Mouse (Mus musculus) lung, embryonic 16.5 days (tissue): Measurements from ENCODE around the gene Mon1b. TPM values are rescaled to one million over a fixed set of nuclear protein-coding genes. Genes with fewer than 3 reads are reported as not detected.

Source experiments
- ATAC-seq: fragments of 200-750 bp; cut with Nextera tagmentation; 2 replicates; pipeline ENCODE4 v1.8.0; 2017; ENCODE audit warnings: low read depth, mild to moderate bottlenecking, moderate library complexity
- H3K27ac ChIP-seq: fragments of 300-500 bp; sonication (generic); 2 replicates; pipeline ENCODE4 v1.5.1; 2014; ENCODE audit warnings: mild to moderate bottlenecking, control low read depth, low read length
- H3K27me3 ChIP-seq: fragments of 300-500 bp; sonication (generic); 2 replicates; pipeline ENCODE4 v1.6.1; 2014; ENCODE audit warnings: low read depth, low read length, mixed read lengths; ENCODE audit not compliant: control insufficient read depth, insufficient read depth
- H3K36me3 ChIP-seq: fragments of 300-500 bp; sonication (generic); 2 replicates; pipeline ENCODE4 v1.6.1; 2014; ENCODE audit warnings: low read length; ENCODE audit not compliant: control insufficient read depth, insufficient read depth
- H3K4me1 ChIP-seq: fragments of 300-500 bp; sonication (generic); replicated peaks from 2 replicates; pipeline ENCODE4 v1.6.1; 2014; ENCODE audit warnings: low read length, mixed read lengths; ENCODE audit not compliant: control insufficient read depth, insufficient read depth
- H3K4me2 ChIP-seq: fragments of 300-500 bp; sonication (generic); 2 replicates; pipeline ENCODE4 v1.6.1; 2014; ENCODE audit warnings: low read depth, low read length, control low read depth
- H3K4me3 ChIP-seq: fragments of 300-500 bp; sonication (generic); 2 replicates; pipeline ENCODE4 v1.5.1; 2014; ENCODE audit warnings: mild to moderate bottlenecking, low read length, control low read depth
- H3K9ac ChIP-seq: fragments of 300-500 bp; sonication (generic); 2 replicates; pipeline ENCODE4 v1.6.1; 2014; ENCODE audit warnings: low read length, control low read depth
- H3K9me3 ChIP-seq: fragments of 300-500 bp; sonication (generic); 2 replicates; pipeline ENCODE4 v1.6.1; 2016; ENCODE audit warnings: low read length; ENCODE audit not compliant: control insufficient read depth
- WGBS: fragments of 180-500 bp; shearing (Covaris S2); extraction: QIAGEN DNeasy Blood & Tissue Kit; methylation state at CpG from one replicate; pipeline ENCODE4 v1.1.7; 2014; 5-methylcytosine and 5-hydroxymethylcytosine counted together
- polyA plus RNA-seq: library from polyadenylated mRNA; unstranded; fragments of >200 nt; fragmentation: Nextera tagmentation; extraction: Ambion mirVana; gene quantifications from 2 replicates; pipeline ENCODE4 v1.2.1, GENCODE M21; 2015

The Mon1b gene
- 7.5 and 10.2 TPM in 2 replicates for polyA plus RNA-seq

- WGBS = under 1% methylated on average over 42 of the region's 42 CpGs
- ATAC-seq = peak; percentile 98
Observed at GRCm38 (mm10) chr8:113634670-113635591, at the start of gene Mon1b. Mon1b (plus strand) TSS chr8:113635587.

DNA sequence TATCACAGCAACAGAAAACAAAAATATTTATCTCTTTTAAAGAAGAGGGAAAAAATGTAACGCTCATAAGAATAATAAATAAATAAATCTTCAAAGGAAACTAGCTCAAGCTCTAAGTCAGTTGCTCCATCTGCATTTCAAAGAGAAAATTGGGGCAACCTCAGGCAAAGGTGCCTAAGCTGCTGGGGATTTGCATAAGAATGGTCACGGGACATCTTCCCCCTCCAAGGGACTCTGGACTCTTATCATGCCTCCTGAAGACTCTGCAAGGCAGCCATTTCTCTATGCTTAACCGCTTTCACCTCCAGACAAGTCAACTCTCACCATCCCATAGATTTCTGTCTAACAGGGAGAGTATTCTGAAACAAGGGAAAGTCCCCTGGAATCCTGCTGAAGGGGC is 37.0 kb upstream of the Mon1b start:
- Histone ChIP-seq H3K36me3 (no peaks in the 10 kb centered on the region), H3K4me1 (no peaks in the 10 kb centered on the region), H3K27ac (no peak overlapping the region), H3K9ac (no peak overlapping the region), H3K4me2 (no peak overlapping the region), H3K9me3 (no peaks in the 10 kb centered on the region), H3K4me3 (no peak overlapping the region), H3K27me3 (no peaks in the 10 kb centered on the region)
- ATAC-seq = no peak
- WGBS = 40% methylated on average over 3 of the region's 3 CpGs

More at GRCm38 (mm10) chr8:113634670-113635591, at the start of gene Mon1b:
- H3K4me1 ChIP-seq = peaks cover 14% of the 10 kb centered on the region
- H3K4me3 ChIP-seq = peak within 1 kb of the TSS; percentile 76
- peaks cover 11% of the 10 kb centered on the region for H3K36me3 ChIP-seq
- H3K27me3 ChIP-seq = no peaks in the 10 kb centered on the region
- H3K4me2 ChIP-seq = peak within 1 kb of the TSS; percentile 96
- H3K9me3 ChIP-seq = no peaks in the 10 kb centered on the region
- peak within 1 kb of the TSS; percentile 98 for H3K27ac ChIP-seq
- H3K9ac ChIP-seq = peak within 1 kb of the TSS; percentile 82

DNA sequence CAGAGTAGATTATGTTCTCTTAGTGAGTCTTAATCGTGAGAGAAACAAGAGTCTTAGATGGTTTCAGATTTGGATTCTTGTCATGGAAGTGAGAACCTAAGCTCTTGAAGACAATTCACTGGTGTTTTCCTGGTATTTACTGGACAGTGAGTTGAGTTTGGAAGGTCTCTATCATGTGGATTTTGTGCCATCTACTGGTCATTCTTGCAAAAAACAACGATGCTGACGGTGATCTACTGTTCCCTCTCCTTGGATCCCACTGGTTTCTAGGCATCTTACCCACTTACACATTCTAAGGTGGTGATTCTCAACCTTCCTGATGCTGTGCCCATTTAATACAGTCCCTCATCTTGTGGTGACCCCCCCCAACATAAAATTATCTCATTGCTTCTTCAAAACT is 2.8 kb upstream of the Mon1b start:
- Histone ChIP-seq H3K9me3 (no peaks in the 10 kb centered on the region), H3K4me1 (peaks cover 13% of the 10 kb centered on the region), H3K4me3 (no peak overlapping the region), H3K27ac (no peak overlapping the region), H3K4me2 (no peak overlapping the region), H3K9ac (no peak overlapping the region), H3K36me3 (no peaks in the 10 kb centered on the region), H3K27me3 (no peaks in the 10 kb centered on the region)
- ATAC-seq = no peak
- WGBS = 6% methylated on average over 3 of the region's 3 CpGs

DNA sequence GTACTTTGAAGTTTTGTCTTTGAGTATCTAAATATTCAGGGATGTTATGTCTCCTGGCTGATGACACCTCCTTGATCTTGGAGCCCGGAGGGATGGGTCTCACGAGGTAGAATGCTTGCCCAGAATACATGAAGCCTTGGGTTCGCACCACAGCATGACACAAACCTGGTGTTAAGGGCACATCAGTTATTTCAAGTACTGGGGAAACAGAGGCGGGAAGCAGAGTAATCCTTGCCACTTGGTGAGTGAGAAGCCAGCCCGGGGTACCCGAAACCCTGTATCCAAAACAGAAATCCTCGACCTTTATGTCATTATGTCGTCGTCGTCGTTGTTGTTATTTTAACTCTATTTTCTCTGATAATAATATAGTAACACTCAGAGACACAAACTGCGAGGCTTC is 1.2 kb upstream of the Mon1b start:
- Histone ChIP-seq H3K27ac (no peak overlapping the region), H3K36me3 (peaks cover 7% of the 10 kb centered on the region), H3K4me3 (peak overlapping the region; percentile 76), H3K27me3 (no peaks in the 10 kb centered on the region), H3K9me3 (no peaks in the 10 kb centered on the region), H3K4me1 (peaks cover 13% of the 10 kb centered on the region), H3K4me2 (peak overlapping the region; percentile 61), H3K9ac (peak overlapping the region; percentile 57)
- WGBS = 19% methylated on average over 12 of the region's 12 CpGs
- ATAC-seq = no peak

GRCm38 (mm10) chr8:113635592-113636279 is 349 bp downstream of the Mon1b start:
- Histone ChIP-seq H3K27ac (peak overlapping the region; percentile 98), H3K4me2 (peak overlapping the region; percentile 96), H3K27me3 (no peaks in the 10 kb centered on the region), H3K9ac (peak overlapping the region; percentile 82), H3K9me3 (no peaks in the 10 kb centered on the region), H3K4me3 (peak overlapping the region; percentile 76), H3K36me3 (peaks cover 14% of the 10 kb centered on the region), H3K4me1 (peaks cover 16% of the 10 kb centered on the region)
- ATAC-seq = peak; percentile 74
- WGBS = under 1% methylated on average over 44 of the region's 44 CpGs

- H3K4me1 ChIP-seq = peaks cover 16% of the 10 kb centered on the region
- WGBS = 37% methylated on average over 5 of the region's 5 CpGs
- H3K36me3 ChIP-seq = peaks cover 14% of the 10 kb centered on the region
- H3K4me2 ChIP-seq = peak overlapping the region; percentile 96
- no peak overlapping the region for H3K27ac ChIP-seq
- peak overlapping the region; percentile 82 for H3K9ac ChIP-seq
- H3K9me3 ChIP-seq = no peaks in the 10 kb centered on the region
- peak overlapping the region; percentile 76 for H3K4me3 ChIP-seq
- no peak for ATAC-seq
- H3K27me3 ChIP-seq = no peaks in the 10 kb centered on the region
Observed at GRCm38 (mm10) chr8:113636280-113636628, 867 bp downstream of the Mon1b start.

DNA sequence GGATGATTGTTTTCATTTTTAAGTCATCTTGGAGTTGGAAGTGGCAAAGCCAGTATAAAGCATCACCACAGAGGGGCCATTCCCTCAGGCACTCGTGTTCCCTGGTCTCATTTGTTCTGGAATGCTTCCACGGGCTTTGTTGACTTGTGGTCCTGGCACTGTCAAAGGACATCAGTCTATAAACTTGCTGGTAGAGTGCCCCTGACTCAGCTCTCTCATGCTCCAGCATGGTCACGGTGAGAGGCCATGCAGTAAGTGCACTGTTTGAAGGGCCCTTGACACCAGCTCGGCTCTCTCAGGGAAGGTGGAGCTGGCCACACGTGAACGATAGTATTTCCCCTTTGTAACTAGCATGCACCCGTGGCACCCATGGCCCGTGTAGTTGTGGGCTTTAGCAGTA is 5.0 kb downstream of the Mon1b start:
- ATAC-seq = peak; percentile 47
- no peak overlapping the region for H3K4me3 ChIP-seq
- H3K27me3 ChIP-seq = no peaks in the 10 kb centered on the region
- H3K9me3 ChIP-seq = no peaks in the 10 kb centered on the region
- H3K36me3 ChIP-seq = peaks cover 25% of the 10 kb centered on the region
- no peak overlapping the region for H3K9ac ChIP-seq
- H3K4me2 ChIP-seq = no peak overlapping the region
- H3K4me1 ChIP-seq = peaks cover 12% of the 10 kb centered on the region
- 56% methylated on average over 8 of the region's 8 CpGs for WGBS
- no peak overlapping the region; the same call in 1 of the 2 replicates for H3K27ac ChIP-seq

DNA sequence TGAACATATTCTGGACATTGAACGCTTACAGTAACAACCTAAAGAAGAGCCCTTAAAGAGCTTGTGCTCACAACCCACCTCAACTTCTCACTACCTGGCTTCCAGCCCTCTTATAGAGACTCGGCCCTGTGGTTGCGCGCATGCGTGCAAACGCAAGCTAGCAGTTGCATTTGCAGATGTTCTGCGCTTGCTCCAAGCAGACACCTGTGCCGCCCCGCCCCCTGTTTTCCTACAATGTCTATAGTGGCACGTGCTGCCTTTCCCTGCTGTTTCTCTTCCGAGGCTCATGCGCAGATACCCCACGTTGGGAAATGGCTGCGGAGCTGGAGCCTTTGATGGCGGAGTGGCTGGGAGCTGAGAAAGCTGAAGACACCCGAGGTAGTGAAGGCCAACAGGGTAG is 7.5 kb downstream of the Mon1b start, which contains the start of gene Syce1l:
Gene Syce1l, plus strand, starts transcription at position 288 of the 400 bp plus-strand sequence.
- H3K4me1 ChIP-seq = peaks cover 6% of the 10 kb centered on the region

More for the DNA sequence above, 7.5 kb downstream of the Mon1b start, which contains the start of gene Syce1l:
- Histone ChIP-seq H3K4me2 (no peak within 1 kb of the TSS), H3K9ac (no peak within 1 kb of the TSS), H3K4me3 (no peak within 1 kb of the TSS), H3K9me3 (no peaks in the 10 kb centered on the region), H3K27me3 (no peaks in the 10 kb centered on the region), H3K27ac (no peak within 1 kb of the TSS), H3K36me3 (peaks cover 25% of the 10 kb centered on the region)
- ATAC-seq = no peak
- 93% methylated on average over 16 of the region's 16 CpGs for WGBS
